Mouse (Mus musculus) spleen, adult 12 weeks (tissue): ENCODE results near the gene Olfr1297.

ENCODE experiments used
- DNase-seq: peaks from one replicate; pipeline ENCODE4 v3.0.0; 2022; ENCODE audit warnings: low spot score

The Olfr1297 gene

GRCm38 (mm10) chr2:111626397-111626796 is at the start of gene Olfr1297:
TSS of gene Olfr1297 (minus strand) at chr2:111626497.
- no peak for DNase-seq

GRCm38 (mm10) chr2:111661119-111661518 is 34.8 kb upstream of the Olfr1297 start, which contains the start of gene Olfr1299:
TSS of gene Olfr1299 (plus strand) at chr2:111661419.
- DNase-seq = no peak

GRCm38 (mm10) chr2:111649101-111649500 is 22.8 kb upstream of the Olfr1297 start, which contains the start of gene Olfr1298:
TSS of gene Olfr1298 (minus strand) at chr2:111649201.
- DNase-seq = no peak

GRCm38 (mm10) chr2:111569581-111569980 is 56.7 kb downstream of the Olfr1297 start, which contains the start of gene Olfr1295:
TSS of gene Olfr1295 (minus strand) at chr2:111569681.
- DNase-seq = no peak
